Mouse (Mus musculus) embryonic fibroblast, embryonic 13.5 days (primary cell): ENCODE measurements around the gene Cd99l2.

Source experiments
- CTCF ChIP-seq: IDR thresholded peaks from 2 replicates; pipeline ENCODE4 v1.5.1; 2011; ENCODE audit warnings: mild to moderate bottlenecking, control low read depth, low read length, moderate library complexity, borderline replicate concordance; ENCODE audit not compliant: insufficient read depth
- POLR2A ChIP-seq: IDR thresholded peaks from 2 replicates; pipeline ENCODE4 v1.6.1; 2011; ENCODE audit warnings: low read depth, mild to moderate bottlenecking, control low read depth, low read length, moderate library complexity

DNA sequence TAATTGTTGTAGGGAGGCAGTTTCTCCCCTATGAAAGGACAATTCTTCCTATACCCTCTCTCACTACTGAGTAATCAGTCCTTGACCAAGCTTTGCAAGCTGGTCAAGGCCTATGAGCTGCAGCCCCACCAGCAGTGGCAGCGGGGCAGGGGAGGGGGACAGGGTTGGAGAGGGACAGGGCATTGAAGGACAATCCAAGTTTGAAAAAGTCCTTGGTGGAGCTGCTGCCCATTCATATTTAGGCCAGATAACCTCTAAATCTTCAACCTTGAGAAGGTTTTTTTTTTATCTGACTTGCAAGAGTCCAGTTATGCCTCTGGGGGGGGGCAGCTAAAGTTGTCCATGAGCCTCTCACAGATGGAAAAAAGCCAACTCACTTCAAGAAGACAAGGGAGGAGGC, 34.8 kb upstream of the Cd99l2 start:
- TF ChIP-seq CTCF (no peak), POLR2A (no peak)
